Mouse (Mus musculus) spleen, adult 2 months (tissue): Measurements from ENCODE around the gene Inpp5f. TPM values are rescaled to one million over a fixed set of nuclear protein-coding genes. Genes with fewer than 3 reads are reported as not detected.
"Not testable (repeated sequence)": the region's sequence is repeated elsewhere in the genome, so short reads cannot be mapped to it uniquely, and the experiment has no call there.

Source experiments
- DNase-seq, 2 experiments: peaks; one replicate each; pipeline versions ENCODE4 v3.0.0 to v3.0.0-alpha.2; 2012 to 2021; ENCODE audit warnings: low spot score in 2 of 2, low read depth in 1 of 2
- H3K27ac ChIP-seq: fragments of 200-500 bp; 2 replicates; pipeline ENCODE4 v1.5.1; 2012; ENCODE audit warnings: low read length, inconsistent platforms; ENCODE audit not compliant: insufficient read depth
- H3K27me3 ChIP-seq: fragments of 200-500 bp; 2 replicates; pipeline ENCODE4 v1.6.1; 2012; ENCODE audit warnings: mild to moderate bottlenecking, moderate library complexity, low read length, inconsistent platforms; ENCODE audit not compliant: control insufficient read depth, insufficient read depth
- H3K36me3 ChIP-seq: fragments of 200-500 bp; 2 replicates; pipeline ENCODE4 v1.6.1; 2012; ENCODE audit warnings: mild to moderate bottlenecking, low read length, inconsistent platforms; ENCODE audit not compliant: control insufficient read depth, insufficient read depth
- H3K4me1 ChIP-seq: fragments of 200-500 bp; 2 replicates; pipeline ENCODE4 v1.6.1; 2011; ENCODE audit warnings: inconsistent platforms; ENCODE audit not compliant: control insufficient read depth, insufficient read depth, insufficient read length
- H3K4me3 ChIP-seq: fragments of 200-500 bp; 2 replicates; pipeline ENCODE4 v1.5.1; 2011; ENCODE audit warnings: mild to moderate bottlenecking, inconsistent platforms; ENCODE audit not compliant: insufficient read depth, insufficient read length; ENCODE audit errors: extremely low read depth
- CTCF ChIP-seq: fragments of 200-500 bp; IDR thresholded peaks from 2 replicates; pipeline ENCODE4 v1.5.1; 2011; ENCODE audit warnings: mild to moderate bottlenecking, inconsistent platforms; ENCODE audit not compliant: insufficient read depth, insufficient read length, insufficient replicate concordance; ENCODE audit errors: extremely low read depth
- POLR2A ChIP-seq: fragments of 200-500 bp; IDR thresholded peaks from 2 replicates; pipeline ENCODE4 v1.6.1; 2011; ENCODE audit warnings: low read depth, low read length, inconsistent platforms
- WGBS: fragments of 180-500 bp; shearing (Covaris S2); methylation state at CpG from one replicate; pipeline ENCODE4 v1.1.7; 2018; 5-methylcytosine and 5-hydroxymethylcytosine counted together
- polyA plus RNA-seq: library from polyadenylated mRNA; depleted of rRNA; stranded (reverse); fragments of >200 nt; gene quantifications from 2 replicates; pipeline ENCODE4 v1.2.3, GENCODE M21; 2012

Gene Inpp5f
- polyA plus RNA-seq, 1 experiment: 6.8 TPM

DNA sequence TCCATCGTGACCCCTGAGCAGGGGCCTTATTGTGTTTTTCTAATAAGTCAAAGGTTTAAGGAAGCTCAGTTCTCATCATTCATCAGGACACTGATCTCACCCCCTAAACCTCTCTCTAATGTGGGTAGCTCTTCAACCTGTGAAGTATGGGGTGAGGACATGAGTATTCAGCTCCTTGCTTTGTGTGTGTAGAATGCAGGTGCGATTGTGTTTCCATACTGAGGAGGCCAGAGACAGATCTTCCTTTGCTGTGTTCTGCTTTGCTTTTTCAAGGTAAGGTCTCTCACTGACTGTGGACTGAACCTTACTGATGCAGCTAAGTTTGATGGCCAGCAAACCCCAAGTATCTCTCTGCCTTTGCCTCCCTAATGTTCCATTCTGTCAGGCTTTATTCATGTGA is 14.9 kb upstream of the Inpp5f start:
- TF ChIP-seq CTCF (no peak), POLR2A (no peak)
- H3K27me3 ChIP-seq: no peaks in the 10 kb centered on the region
- peaks cover 6% of the 10 kb centered on the region; the same call in 1 of the 2 replicates for H3K4me1 ChIP-seq
- WGBS: 91% methylated on average over 2 of the region's 2 CpGs
- H3K27ac ChIP-seq: no peak overlapping the region
- H3K36me3 ChIP-seq: no peaks in the 10 kb centered on the region
- H3K4me3 ChIP-seq: no peak overlapping the region
- no peak for DNase-seq

DNA sequence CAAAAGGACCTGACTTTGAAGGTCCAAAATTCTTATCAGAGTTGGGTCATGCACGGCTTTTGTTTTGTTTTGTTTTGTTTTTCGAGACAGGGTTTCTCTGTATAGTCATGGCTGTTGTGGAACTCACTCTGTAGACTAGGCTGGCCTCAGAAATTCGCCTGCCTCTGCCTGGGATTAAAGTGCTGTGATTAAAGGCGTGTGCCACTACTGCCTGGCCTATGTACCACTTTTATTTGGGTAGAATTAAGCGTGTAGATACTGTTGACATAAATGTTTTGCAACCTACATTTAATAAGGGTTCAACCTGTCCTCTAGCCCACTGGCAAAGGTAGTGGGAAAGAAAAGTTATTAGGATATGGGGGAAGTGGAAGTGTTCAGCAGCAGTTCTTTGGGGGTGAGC is 12.1 kb upstream of the Inpp5f start:
- H3K4me3 ChIP-seq: no peak overlapping the region
- peaks cover 6% of the 10 kb centered on the region; the same call in 1 of the 2 replicates for H3K4me1 ChIP-seq
- 84% methylated on average over 5 of the region's 5 CpGs for WGBS
- no peak overlapping the region for H3K27ac ChIP-seq
- TF ChIP-seq POLR2A (no peak), CTCF (no peak)
- H3K27me3 ChIP-seq: no peaks in the 10 kb centered on the region
- no peaks in the 10 kb centered on the region for H3K36me3 ChIP-seq
- no peak for DNase-seq

DNA sequence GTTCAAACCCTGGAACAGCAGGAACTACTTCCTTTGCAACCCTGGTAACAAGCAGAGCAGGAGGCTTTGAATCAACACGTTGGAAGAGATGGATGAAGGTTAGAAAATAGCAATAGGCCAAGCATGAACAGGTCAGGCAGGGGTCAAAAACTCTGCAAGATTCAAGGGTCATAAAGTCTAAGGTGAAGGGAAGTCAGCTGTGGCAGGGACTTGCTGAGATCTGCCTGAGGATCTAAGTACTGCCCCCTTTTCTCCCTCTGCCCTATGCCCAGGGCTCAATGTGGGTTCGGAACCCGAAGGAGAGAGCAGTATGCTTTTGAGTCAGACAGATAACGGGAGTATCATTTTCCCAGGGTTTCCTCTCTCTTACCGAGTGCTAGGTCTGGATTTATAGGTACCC is 9.3 kb upstream of the Inpp5f start:
- TF ChIP-seq POLR2A (no peak), CTCF (no peak)
- Histone ChIP-seq H3K4me3 (no peak overlapping the region), H3K27ac (no peak overlapping the region), H3K36me3 (no peaks in the 10 kb centered on the region), H3K4me1 (peaks cover 6% of the 10 kb centered on the region; the same call in 1 of the 2 replicates), H3K27me3 (no peaks in the 10 kb centered on the region)
- 83% methylated on average over 5 of the region's 5 CpGs for WGBS
- no peak for DNase-seq

DNA sequence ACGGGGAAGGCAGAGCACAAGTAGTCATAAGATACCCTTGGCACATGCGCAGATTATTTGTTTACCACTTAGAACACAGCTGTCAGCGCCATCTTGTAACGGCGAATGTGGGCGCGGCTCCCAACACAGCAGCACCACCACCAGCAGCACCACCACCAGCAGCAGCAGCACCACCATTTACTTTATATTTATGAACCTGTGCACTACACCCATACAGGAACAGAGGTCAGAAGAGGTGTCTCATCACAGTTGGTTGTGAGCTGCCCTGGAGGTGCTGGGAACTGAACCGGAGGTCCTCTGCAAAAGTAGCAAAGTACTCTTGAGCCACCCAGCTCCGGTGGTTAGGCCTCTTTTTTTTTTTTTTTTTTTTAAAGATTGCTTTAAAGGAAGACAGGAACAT is 1.2 kb upstream of the Inpp5f start:
- not testable (repeated sequence) for H3K36me3 ChIP-seq, H3K4me1 ChIP-seq, H3K4me3 ChIP-seq, H3K27ac ChIP-seq, DNase-seq, H3K27me3 ChIP-seq
- 96% methylated on average over 8 of the region's 9 CpGs for WGBS

DNA sequence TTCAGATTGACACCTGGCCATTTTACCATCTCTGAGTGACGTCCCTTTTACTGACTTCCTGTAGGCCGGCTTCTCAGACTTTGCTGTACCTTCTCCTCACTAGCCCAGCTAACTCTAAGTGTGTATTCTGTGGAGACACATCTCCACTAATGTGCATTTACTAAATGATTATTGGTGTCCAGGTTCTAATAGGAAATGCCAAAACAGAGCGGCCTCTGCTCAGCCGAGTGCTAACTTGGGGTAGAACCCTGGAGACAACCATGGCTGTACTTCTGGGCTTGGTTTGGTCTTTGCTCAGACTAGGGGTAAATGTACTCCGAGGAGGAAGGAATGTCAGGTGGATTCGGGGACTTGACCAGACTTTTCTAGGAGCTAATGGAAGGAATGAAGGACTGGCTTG is 638 bp upstream of the Inpp5f start:
- H3K36me3 ChIP-seq: no peaks in the 10 kb centered on the region
- peak overlapping the region; percentile 10; the same call in 1 of the 2 replicates for H3K4me3 ChIP-seq
- peak overlapping the region; percentile 50 for H3K27ac ChIP-seq
- WGBS: 74% methylated on average over 6 of the region's 6 CpGs
- no peak for TF ChIP-seq CTCF
- TF ChIP-seq POLR2A: no peak
- H3K4me1 ChIP-seq: peaks cover 6% of the 10 kb centered on the region; the same call in 1 of the 2 replicates
- H3K27me3 ChIP-seq: no peaks in the 10 kb centered on the region
- DNase-seq: no peak

DNA sequence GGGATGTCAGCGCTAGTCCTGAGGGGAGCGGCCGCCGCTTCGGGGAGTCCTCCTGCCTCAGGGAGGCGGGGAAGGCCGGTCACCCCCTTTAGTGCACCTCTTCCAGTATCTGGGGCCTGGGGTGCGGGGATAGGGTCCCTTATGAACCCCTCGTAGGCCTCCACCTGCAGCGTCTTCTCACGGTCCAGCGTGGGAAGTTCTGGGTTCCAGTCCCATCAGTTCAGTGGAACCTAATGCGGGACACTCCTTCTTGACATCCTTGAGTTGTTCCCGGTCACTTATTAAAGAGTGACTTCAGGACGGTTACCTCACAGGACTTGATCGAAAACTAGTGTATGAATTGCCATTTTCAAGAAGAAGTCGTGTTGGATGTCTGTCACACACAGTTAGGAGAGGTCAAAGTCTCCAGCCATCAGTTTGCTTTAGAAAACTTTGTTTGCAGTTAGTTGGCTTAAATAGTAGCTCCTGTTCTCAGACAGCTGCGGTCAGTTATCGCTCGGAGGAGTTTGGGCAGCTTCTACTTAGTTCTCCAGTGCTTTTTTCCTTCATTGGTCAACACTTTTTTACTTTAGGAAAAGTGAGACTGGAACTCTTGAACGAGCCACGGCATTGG is 777 bp downstream of the Inpp5f start:
- no peak for DNase-seq
- 23% methylated on average over 16 of the region's 22 CpGs for WGBS
- Histone ChIP-seq H3K27ac (peak overlapping the region; percentile 77), H3K4me3 (peak overlapping the region; percentile 79), H3K4me1 (peaks cover 6% of the 10 kb centered on the region; the same call in 1 of the 2 replicates), H3K27me3 (no peaks in the 10 kb centered on the region), H3K36me3 (no peaks in the 10 kb centered on the region)
- TF ChIP-seq POLR2A (no peak), CTCF (no peak)

DNA sequence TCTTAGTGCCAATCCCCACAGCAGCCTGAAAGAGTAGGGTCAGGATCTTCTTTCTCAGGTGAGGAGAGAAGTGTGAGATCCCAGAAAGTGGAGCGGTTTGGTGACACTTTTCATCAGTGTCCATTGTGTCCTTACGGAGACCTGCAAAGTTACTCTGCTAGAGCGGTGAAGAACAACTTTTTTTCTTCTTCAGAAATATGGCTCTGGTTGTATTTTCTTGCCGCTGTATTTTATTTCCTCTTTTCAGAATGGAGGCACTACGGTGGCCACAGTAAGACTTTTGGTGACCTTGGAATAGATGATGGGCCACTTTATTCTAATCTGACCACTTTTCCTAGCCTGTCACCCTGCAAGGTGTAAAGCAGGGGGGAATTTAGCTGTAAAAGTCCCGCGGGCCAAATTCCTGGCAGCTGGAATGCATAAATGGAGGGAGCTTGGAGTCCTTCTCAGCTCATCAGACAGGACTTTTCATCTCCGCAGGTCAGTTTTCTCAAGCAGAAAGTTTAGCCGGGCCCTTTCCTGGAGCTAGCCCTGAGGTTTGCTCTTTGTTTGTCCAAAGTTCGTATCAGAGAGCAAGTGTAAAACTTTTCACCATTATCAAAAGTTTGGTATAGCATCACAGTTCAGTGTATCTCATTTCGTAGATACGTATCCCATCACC is 1.5 kb downstream of the Inpp5f start:
- Histone ChIP-seq H3K27me3 (no peaks in the 10 kb centered on the region), H3K4me3 (peak overlapping the region; percentile 79; the same call in 1 of the 2 replicates), H3K27ac (peak overlapping the region; percentile 77; the same call in 1 of the 2 replicates), H3K4me1 (peaks cover 6% of the 10 kb centered on the region; the same call in 1 of the 2 replicates), H3K36me3 (no peaks in the 10 kb centered on the region)
- no peak for DNase-seq
- no peak for TF ChIP-seq CTCF
- TF ChIP-seq POLR2A: no peak
- WGBS: 59% methylated on average over 12 of the region's 12 CpGs
